Mouse (Mus musculus): Measurements from ENCODE around the gene Hydin. TPM values are rescaled to one million over a fixed set of nuclear protein-coding genes. Genes with fewer than 3 reads are reported as not detected.

Hydin gene
- total and polyA plus RNA-seq, 3 experiments, result not detected

- Histone ChIP-seq H3K9me3 (replicated peaks; ENCODE audit: insufficient read depth, low read length) (no peaks in the 10 kb centered on the region), H3K4me1 (ENCODE audit: control insufficient read depth in 1 of 2, insufficient read depth in 2 of 2, low read length in 2 of 2) (no peaks in the 10 kb centered on the region), H3K79me2 (ENCODE audit: control insufficient read depth, insufficient read depth, low read length, poor library complexity) (no peaks in the 10 kb centered on the region), H3K27me3 (ENCODE audit: control insufficient read depth in 1 of 2, insufficient read depth in 2 of 2, low read length in 2 of 2) (no peaks in the 10 kb centered on the region), H3K9ac (ENCODE audit: control insufficient read depth, low read depth, low read length, poor library complexity, severe bottlenecking) (no peak overlapping the region), H3K27ac (ENCODE audit: control insufficient read depth, low read depth, low read length) (no peak overlapping the region), H3K4me3 (ENCODE audit: control insufficient read depth in 1 of 2, insufficient read depth in 1 of 2, low read depth in 2 of 2, low read length in 2 of 2) (no peak overlapping the region), H3K36me3 (ENCODE audit: control insufficient read depth in 1 of 2, insufficient read depth in 2 of 2, low read length in 2 of 2) (no peaks in the 10 kb centered on the region)
- TF ChIP-seq SMC3 (IDR thresholded peaks at IDR 0.05; ENCODE audit: low read depth, low read length), result no peak
- TF ChIP-seq E2F4 (IDR thresholded peaks at IDR 0.05; ENCODE audit: borderline replicate concordance, low read depth, low read length), result no peak
- TF ChIP-seq MAX (IDR thresholded peaks at IDR 0.05; ENCODE audit: low read length), result no peak
- TF ChIP-seq NELFE (IDR thresholded peaks at IDR 0.05; ENCODE audit: low read depth, low read length), result no peak
- no peak for TF ChIP-seq TBP (IDR thresholded peaks at IDR 0.05; ENCODE audit: low read depth, low read length)
- no peak for TF ChIP-seq CTCF (IDR thresholded peaks at IDR 0.05 in 2 of 3, conservative IDR thresholded peaks at IDR 0.05 in 1 of 3; ENCODE audit: control insufficient read depth in 1 of 3, insufficient read depth in 1 of 3, low read depth in 2 of 3, low read length in 3 of 3, poor library complexity in 1 of 3, severe bottlenecking in 1 of 3)
- no peak for TF ChIP-seq MYC (IDR thresholded peaks at IDR 0.05; ENCODE audit: low read depth, low read length)
- TF ChIP-seq BHLHE40 (IDR thresholded peaks at IDR 0.05; ENCODE audit: borderline replicate concordance, low read depth, low read length), result no peak
- TF ChIP-seq UBTF (IDR thresholded peaks at IDR 0.05; ENCODE audit: borderline replicate concordance, insufficient read depth, low read depth, low read length), result no peak
- no peak for TF ChIP-seq USF2 (IDR thresholded peaks at IDR 0.05; ENCODE audit: borderline replicate concordance in 1 of 2, insufficient read depth in 1 of 2, low read depth in 1 of 2, low read length in 2 of 2)
- TF ChIP-seq NRF1 (IDR thresholded peaks at IDR 0.05; ENCODE audit: insufficient read depth, low read depth, low read length, poor library complexity, severe bottlenecking), result no peak
- TF ChIP-seq ZKSCAN1 (IDR thresholded peaks at IDR 0.05; ENCODE audit: low read depth, low read length), result no peak
- TF ChIP-seq MYB (IDR thresholded peaks at IDR 0.05; ENCODE audit: low read depth, low read length), result no peak
- TF ChIP-seq RAD21 (IDR thresholded peaks at IDR 0.05; ENCODE audit: low read depth, low read length), result no peak
- no peak for TF ChIP-seq EP300 (IDR thresholded peaks at IDR 0.05; ENCODE audit: low read depth in 1 of 2, low read length in 2 of 2)
- TF ChIP-seq TCF12 (IDR thresholded peaks at IDR 0.05; ENCODE audit: low read depth, low read length), result no peak
- no peak for DNase-seq (ENCODE audit: low read depth, low spot score)
Observed at GRCm38 (mm10) chr8:110267268-110267667, 491 bp downstream of the Hydin start.

GRCm38 (mm10) chr8:110270659-110271058 is 3.9 kb downstream of the Hydin start:
- TF ChIP-seq CHD2 (IDR thresholded peaks at IDR 0.05; ENCODE audit: low read length) (no peak), ZMIZ1 (IDR thresholded peaks at IDR 0.05; ENCODE audit: low read depth, low read length) (no peak), ELF1 (IDR thresholded peaks at IDR 0.05; ENCODE audit: low read depth, low read length) (no peak), GATA1 (IDR thresholded peaks at IDR 0.05; ENCODE audit: low read depth, low read length) (no peak), MXI1 (IDR thresholded peaks at IDR 0.05; ENCODE audit: low read depth, low read length) (no peak), GABPA (IDR thresholded peaks at IDR 0.05; ENCODE audit: low read depth, low read length) (no peak), TCF12 (IDR thresholded peaks at IDR 0.05; ENCODE audit: low read depth, low read length) (no peak), EP300 (IDR thresholded peaks at IDR 0.05; ENCODE audit: low read depth in 1 of 2, low read length in 2 of 2) (no peak), USF2 (IDR thresholded peaks at IDR 0.05; ENCODE audit: borderline replicate concordance in 1 of 2, insufficient read depth in 1 of 2, low read depth in 1 of 2, low read length in 2 of 2) (no peak), RAD21 (IDR thresholded peaks at IDR 0.05; ENCODE audit: low read depth, low read length) (no peak), E2F4 (IDR thresholded peaks at IDR 0.05; ENCODE audit: borderline replicate concordance, low read depth, low read length) (no peak), MAZ (IDR thresholded peaks at IDR 0.05; ENCODE audit: low read depth, low read length) (no peak), ETS1 (IDR thresholded peaks at IDR 0.05; ENCODE audit: low read depth, low read length) (no peak), MYB (IDR thresholded peaks at IDR 0.05; ENCODE audit: low read depth, low read length) (no peak), MEF2A (IDR thresholded peaks at IDR 0.05; ENCODE audit: extremely low read depth, insufficient replicate concordance, low read depth, low read length, poor library complexity, severe bottlenecking) (no peak), SMC3 (IDR thresholded peaks at IDR 0.05; ENCODE audit: low read depth, low read length) (no peak), HCFC1 (IDR thresholded peaks at IDR 0.05; ENCODE audit: low read depth, low read length) (no peak)
- Histone ChIP-seq H3K36me3 (ENCODE audit: control insufficient read depth in 1 of 2, insufficient read depth in 2 of 2, low read length in 2 of 2) (no peaks in the 10 kb centered on the region), H3K27me3 (ENCODE audit: control insufficient read depth in 1 of 2, insufficient read depth in 2 of 2, low read length in 2 of 2) (no peaks in the 10 kb centered on the region), H3K9me3 (replicated peaks; ENCODE audit: insufficient read depth, low read length) (no peaks in the 10 kb centered on the region), H3K4me1 (ENCODE audit: control insufficient read depth in 1 of 2, insufficient read depth in 2 of 2, low read length in 2 of 2) (no peaks in the 10 kb centered on the region), H3K79me2 (ENCODE audit: control insufficient read depth, insufficient read depth, low read length, poor library complexity) (no peaks in the 10 kb centered on the region), H3K4me3 (ENCODE audit: control insufficient read depth in 1 of 2, insufficient read depth in 1 of 2, low read depth in 2 of 2, low read length in 2 of 2) (no peak overlapping the region), H3K9ac (ENCODE audit: control insufficient read depth, low read depth, low read length, poor library complexity, severe bottlenecking) (no peak overlapping the region), H3K27ac (ENCODE audit: control insufficient read depth, low read depth, low read length) (no peak overlapping the region)
- DNase-seq (ENCODE audit: low read depth, low spot score), result no peak

All from MEL (cell line).